Mouse (Mus musculus) liver, embryonic 12.5 days (tissue): Measurements from ENCODE around the gene Vars. TPM values are rescaled to one million over a fixed set of nuclear protein-coding genes. Genes with fewer than 3 reads are reported as not detected.
"Not testable (repeated sequence)": the region's sequence is repeated elsewhere in the genome, so short reads cannot be mapped to it uniquely, and the experiment has no call there.

ENCODE experiments used
- ATAC-seq: fragments of 200-750 bp; cut with Nextera tagmentation; 2 replicates; pipeline ENCODE4 v1.8.0; 2017; ENCODE audit warnings: moderate number of reproducible peaks, mild to moderate bottlenecking, moderate library complexity
- H3K27ac ChIP-seq: fragments of 300-500 bp; sonication (generic); 2 replicates; pipeline ENCODE4 v1.5.1; 2016; ENCODE audit warnings: mild to moderate bottlenecking
- H3K27me3 ChIP-seq: fragments of 300-500 bp; sonication (generic); replicated peaks from 2 replicates; pipeline ENCODE4 v1.6.1; 2016; ENCODE audit warnings: mild to moderate bottlenecking, moderate library complexity
- H3K36me3 ChIP-seq: fragments of 300-500 bp; sonication (generic); 2 replicates; pipeline ENCODE4 v1.6.1; 2016; ENCODE audit warnings: mild to moderate bottlenecking, moderate library complexity
- H3K4me1 ChIP-seq: fragments of 300-500 bp; sonication (generic); 2 replicates; pipeline ENCODE4 v1.6.1; 2016
- H3K4me2 ChIP-seq: fragments of 300-500 bp; sonication (generic); 2 replicates; pipeline ENCODE4 v1.6.1; 2016; ENCODE audit warnings: mild to moderate bottlenecking, moderate library complexity
- H3K4me3 ChIP-seq: fragments of 300-500 bp; sonication (generic); 2 replicates; pipeline ENCODE4 v1.5.1; 2016; ENCODE audit warnings: mild to moderate bottlenecking, moderate library complexity
- H3K9ac ChIP-seq: fragments of 300-500 bp; sonication (generic); 2 replicates; pipeline ENCODE4 v1.6.1; 2016; ENCODE audit warnings: mild to moderate bottlenecking, moderate library complexity
- H3K9me3 ChIP-seq: fragments of 300-500 bp; sonication (generic); replicated peaks from 2 replicates; pipeline ENCODE4 v1.6.1; 2016; ENCODE audit warnings: mild to moderate bottlenecking, moderate library complexity
- WGBS: fragments of 180-500 bp; shearing (Covaris S2); methylation state at CpG from one replicate; pipeline ENCODE4 v1.1.7; 2016; ENCODE audit not compliant: insufficient replicate concordance; 5-methylcytosine and 5-hydroxymethylcytosine counted together
- polyA plus RNA-seq: library from polyadenylated mRNA; unstranded; fragments of >200 nt; fragmentation: Nextera tagmentation; extraction: Ambion mirVana; gene quantifications from 2 replicates; pipeline ENCODE4 v1.2.1, GENCODE M21; 2016

Gene Vars
- polyA plus RNA-seq, 1 experiment from 2014 or later, result 211 TPM

DNA sequence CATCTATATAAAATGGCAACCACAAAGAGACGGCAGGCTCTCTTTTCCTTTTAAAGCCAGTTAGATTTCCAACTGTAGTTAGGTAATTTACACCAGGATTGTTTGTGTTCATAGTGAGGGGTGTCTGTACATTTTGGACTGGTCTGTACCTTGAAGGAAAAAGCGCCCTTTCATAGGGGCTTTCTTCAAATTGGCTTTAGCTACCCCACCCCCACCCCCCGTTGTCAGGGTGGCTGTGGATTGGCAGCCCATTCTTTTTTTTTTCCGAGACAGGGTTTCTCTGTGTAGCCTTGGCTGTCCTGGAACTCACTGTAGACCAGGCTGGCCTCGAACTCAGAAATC lies 3.7 kb upstream of the Vars start:
- Histone ChIP-seq H3K4me1 (peaks cover 48% of the 10 kb centered on the region), H3K4me2 (peak overlapping the region; percentile 99), H3K9me3 (no peaks in the 10 kb centered on the region; the same call in 1 of the 2 replicates), H3K27me3 (no peaks in the 10 kb centered on the region), H3K27ac (peak overlapping the region; percentile 96), H3K4me3 (peak overlapping the region; percentile 97), H3K36me3 (peaks cover 51% of the 10 kb centered on the region), H3K9ac (peak overlapping the region; percentile 87)
- WGBS, result 75% methylated on average over 5 of the region's 5 CpGs
- ATAC-seq, result no peak

DNA sequence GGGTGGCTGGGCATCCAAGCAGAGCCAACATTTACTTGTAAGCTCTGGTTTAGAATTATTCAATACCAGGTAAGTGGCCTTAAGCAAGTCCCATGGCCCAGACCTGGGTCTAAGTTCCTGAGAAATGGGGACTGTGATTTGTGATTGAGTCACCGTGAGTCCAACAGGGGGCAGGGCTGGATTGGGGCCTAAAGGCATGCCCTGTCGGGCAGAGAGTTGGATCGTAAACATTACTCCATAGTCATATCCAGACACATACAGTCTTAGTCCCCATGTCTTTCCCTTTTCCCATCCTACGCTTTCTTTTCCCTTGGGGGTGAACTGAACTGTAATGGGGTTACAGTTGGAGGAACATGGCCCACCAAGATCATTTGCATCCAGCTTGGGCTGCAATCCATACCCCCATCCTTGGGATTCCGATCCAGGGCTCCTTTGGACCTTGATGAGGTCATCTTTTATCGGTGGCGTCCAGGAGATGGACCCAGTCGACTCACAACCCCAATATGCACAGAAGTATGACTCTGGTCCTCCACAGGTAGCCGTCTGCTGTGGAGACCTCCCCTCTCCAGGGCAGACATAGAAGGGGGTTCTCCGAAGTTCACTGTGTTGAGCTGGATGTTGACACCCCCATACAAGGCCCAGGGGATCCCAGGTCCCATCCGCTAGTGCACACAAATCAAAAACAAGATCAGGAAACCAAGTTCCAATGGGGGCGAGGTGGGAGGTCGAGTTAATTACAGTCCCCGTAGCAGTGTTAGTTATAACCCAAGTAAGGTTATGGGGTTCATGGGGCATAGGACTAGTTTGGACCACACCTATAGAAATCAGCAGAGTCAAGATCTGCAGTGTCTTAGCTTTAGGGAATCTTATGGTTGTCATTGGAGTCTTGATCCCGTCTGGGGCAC lies 2.0 kb upstream of the Vars start:
- Histone ChIP-seq H3K27ac (peak overlapping the region; percentile 96), H3K4me3 (peak overlapping the region; percentile 97), H3K36me3 (peaks cover 48% of the 10 kb centered on the region), H3K4me1 (peaks cover 65% of the 10 kb centered on the region), H3K9me3 (no peaks in the 10 kb centered on the region; the same call in 1 of the 2 replicates), H3K4me2 (peak overlapping the region; percentile 99), H3K27me3 (no peaks in the 10 kb centered on the region), H3K9ac (peak overlapping the region; percentile 87)
- ATAC-seq, result no peak
- 75% methylated on average over 15 of the region's 15 CpGs for WGBS

DNA sequence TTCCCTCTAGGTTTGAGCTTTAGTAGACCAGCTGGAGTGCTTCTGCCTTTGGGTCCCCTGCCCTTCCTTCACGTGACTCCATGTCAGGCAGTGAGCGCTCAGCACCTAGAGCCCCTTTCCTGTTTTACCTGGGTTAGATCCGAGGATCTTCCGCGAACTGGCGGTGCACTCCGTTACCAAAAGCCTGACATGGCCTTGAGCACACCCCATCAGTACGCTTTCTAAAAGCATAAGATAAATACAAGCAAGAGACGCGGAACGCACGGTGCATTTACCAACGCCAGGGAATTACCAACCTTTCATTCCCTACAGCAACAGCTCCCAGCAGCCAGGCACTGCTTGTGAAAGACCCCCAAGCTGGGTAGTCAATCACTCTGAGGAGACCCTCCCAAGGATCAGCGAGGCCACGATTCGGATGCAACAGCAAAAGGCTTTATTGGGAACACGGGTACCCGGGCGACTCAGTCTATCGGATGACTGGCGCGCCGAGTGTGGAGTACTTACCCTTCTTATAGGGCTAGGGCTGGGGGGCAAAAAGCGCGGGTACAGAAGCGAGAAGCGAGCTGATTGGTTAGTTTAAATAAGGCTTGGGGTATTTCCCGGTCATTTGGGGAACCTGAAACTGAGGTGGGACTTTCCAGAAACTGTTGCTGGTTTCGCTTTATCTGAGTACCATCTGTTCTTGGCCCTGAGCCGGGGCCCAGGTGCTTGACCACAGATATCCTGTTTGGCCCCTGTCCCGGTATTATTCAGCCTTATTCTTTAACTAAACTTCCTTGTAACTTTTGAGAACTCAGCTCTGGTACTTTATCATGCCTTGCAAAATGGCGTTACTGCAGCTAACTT lies 693 bp upstream of the Vars start:
- peak overlapping the region; percentile 97 for H3K4me3 ChIP-seq
- H3K27ac ChIP-seq, result peak overlapping the region; percentile 98
- H3K4me2 ChIP-seq, result peak overlapping the region; percentile 99
- H3K36me3 ChIP-seq, result peaks cover 58% of the 10 kb centered on the region
- peak; percentile 27 for ATAC-seq
- H3K4me1 ChIP-seq, result peaks cover 78% of the 10 kb centered on the region
- not testable (repeated sequence) for H3K27me3 ChIP-seq, H3K9me3 ChIP-seq
- H3K9ac ChIP-seq, result peak overlapping the region; percentile 99
- WGBS, result 5% methylated on average over 31 of the region's 32 CpGs

DNA sequence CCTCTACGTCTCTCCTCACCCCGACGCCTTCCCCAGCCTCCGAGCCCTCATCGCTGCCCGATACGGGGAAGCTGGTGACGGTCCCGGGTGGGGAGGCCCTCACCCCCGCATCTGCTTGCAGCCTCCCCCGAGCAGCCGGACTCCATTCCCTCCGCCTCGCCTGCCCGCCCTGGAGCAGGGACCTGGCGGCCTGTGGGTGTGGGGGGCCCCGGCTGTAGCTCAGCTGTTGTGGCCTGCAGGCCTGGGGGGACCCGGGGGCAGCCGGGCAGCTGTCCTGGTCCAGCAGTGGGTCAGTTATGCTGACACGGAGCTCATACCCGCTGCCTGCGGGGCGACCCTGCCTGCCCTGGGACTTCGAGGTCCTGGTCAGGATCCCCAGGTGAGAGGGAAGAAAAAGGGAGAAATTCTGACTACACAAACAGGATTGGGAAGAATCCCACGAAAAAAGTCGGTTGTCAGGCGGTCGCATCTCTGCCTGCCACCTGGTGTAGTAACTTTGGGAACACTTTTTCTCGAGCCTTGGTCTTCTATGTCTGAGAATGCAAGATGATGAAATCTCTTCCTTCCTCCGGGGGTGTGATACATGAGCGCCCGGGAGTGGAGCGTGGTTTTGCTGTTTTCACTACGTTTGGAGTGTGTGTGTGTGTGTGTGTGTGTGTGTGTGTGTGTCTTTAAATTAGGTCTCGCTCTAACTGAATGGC lies 815 bp downstream of the Vars start:
- H3K36me3 ChIP-seq, result peaks cover 63% of the 10 kb centered on the region
- no peaks in the 10 kb centered on the region for H3K27me3 ChIP-seq
- under 1% methylated on average over 35 of the region's 35 CpGs for WGBS
- no peaks in the 10 kb centered on the region; the same call in 1 of the 2 replicates for H3K9me3 ChIP-seq
- peak overlapping the region; percentile 98 for H3K27ac ChIP-seq
- H3K4me2 ChIP-seq, result peak overlapping the region; percentile 99
- H3K4me3 ChIP-seq, result peak overlapping the region; percentile 97
- H3K4me1 ChIP-seq, result peaks cover 68% of the 10 kb centered on the region
- peak overlapping the region; percentile 99 for H3K9ac ChIP-seq
- peak; percentile 12; the same call in 1 of the 2 replicates for ATAC-seq

DNA sequence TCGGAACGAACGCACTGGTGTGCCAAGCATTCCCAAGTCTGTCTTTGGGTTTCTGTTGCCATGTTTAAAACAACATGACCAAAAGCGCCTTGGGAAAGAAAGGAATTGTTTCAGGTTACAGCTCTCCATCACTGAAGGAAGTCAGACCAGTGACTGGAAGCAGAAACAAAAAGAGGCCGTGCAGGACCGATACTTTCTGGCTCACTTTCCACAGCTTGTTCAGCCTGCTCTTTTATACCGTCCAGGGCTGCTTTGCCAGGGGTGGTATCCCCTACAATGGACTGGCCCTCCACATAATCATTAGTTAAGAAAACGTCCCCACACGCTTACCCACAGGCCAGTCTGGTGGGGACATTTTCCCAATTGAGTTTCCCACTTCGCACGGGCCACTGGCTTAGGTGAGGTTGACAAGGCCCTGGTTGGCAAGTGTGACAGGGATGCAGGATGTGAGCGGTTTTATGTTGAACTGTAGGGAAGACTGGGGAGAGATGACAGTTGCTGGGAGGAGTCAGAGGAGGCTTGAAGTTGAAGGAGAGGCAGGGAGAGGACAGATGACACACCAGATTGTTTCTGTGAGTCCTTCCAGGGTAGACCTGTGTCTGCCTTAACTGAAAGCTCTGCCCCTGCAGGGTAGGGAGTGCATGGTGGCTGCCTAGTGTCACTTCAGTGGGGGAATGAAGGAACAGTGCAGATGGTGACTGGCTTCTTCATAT lies 1.5 kb downstream of the Vars start:
- Histone ChIP-seq H3K9me3 (no peaks in the 10 kb centered on the region; the same call in 1 of the 2 replicates), H3K27me3 (no peaks in the 10 kb centered on the region), H3K4me1 (peaks cover 61% of the 10 kb centered on the region), H3K27ac (peak overlapping the region; percentile 98), H3K4me2 (peak overlapping the region; percentile 99), H3K9ac (peak overlapping the region; percentile 99), H3K4me3 (peak overlapping the region; percentile 97), H3K36me3 (peaks cover 63% of the 10 kb centered on the region)
- 3% methylated on average over 12 of the region's 12 CpGs for WGBS
- ATAC-seq, result peak; percentile 38

DNA sequence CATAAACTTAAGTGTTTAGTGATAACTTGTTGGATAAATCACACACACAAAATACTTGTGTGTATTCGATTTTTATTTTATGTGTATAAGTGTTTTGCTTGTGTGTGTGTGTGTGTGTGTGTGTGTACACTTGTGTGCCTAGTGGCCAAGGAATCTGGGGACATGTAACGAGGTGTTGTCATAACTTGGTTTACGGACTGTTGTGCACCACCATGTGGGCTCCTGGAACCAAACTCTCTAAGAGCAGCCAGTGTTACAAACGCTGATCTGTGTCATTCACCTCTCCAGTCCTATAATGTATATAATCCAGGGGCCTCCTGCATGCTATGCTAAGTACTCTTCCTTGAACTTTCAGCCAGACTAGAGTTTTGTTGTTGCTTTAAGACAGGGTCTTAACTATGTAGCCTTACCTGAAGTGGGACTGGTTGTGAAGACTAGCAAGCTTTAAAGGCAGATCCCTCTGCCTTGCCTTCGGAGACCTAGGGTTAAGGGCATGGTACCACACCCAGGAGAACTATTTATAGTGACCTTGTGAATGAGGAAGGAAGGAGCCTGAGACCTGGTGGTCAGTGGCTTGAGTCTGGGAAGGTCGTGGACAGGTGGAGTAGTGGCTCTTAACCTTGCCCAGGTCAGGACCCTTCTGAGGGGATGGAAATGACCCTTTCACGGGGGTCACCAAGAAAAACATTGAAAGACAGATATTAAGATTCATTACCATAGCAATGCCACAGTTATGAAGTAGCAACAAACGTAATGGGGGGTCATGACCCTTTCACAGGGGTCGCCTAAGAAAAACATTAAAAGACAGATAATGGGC lies 2.4 kb downstream of the Vars start:
- Histone ChIP-seq H3K27ac (peak overlapping the region; percentile 98), H3K4me1 (peaks cover 52% of the 10 kb centered on the region), H3K9ac (peak overlapping the region; percentile 99), H3K36me3 (peaks cover 63% of the 10 kb centered on the region), H3K27me3 (no peaks in the 10 kb centered on the region), H3K4me3 (peak overlapping the region; percentile 97), H3K4me2 (peak overlapping the region; percentile 99), H3K9me3 (no peaks in the 10 kb centered on the region)
- WGBS, result 39% methylated on average over 9 of the region's 9 CpGs
- ATAC-seq, result no peak

DNA sequence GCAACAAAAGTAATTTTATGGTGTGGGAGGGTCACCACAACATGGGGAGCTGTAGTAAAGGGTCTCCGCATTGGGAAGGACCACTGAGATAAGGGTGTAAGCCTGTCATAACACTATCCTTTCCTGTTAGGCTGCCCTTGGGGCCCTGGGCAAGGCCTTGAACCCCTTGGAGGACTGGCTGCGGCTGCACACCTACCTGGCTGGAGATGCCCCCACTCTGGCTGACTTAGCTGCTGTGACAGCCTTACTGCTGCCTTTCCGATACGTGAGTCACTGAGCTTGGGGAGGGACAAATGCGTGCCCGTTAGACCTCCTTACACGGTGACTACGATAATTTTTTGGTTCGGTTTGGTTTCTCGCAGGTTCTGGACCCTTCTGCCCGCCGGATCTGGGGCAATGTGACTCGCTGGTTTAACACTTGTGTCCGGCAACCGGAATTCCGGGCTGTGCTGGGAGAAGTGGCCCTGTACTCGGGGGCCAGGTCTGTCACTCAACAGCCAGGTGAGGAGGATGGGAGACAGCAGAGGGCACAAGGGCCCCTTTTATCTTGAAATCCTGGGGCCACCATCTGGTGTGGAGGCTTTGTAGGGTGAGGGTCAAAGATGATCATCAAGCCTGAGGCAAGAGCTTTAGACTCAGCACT lies 3.4 kb downstream of the Vars start:
- no peak for ATAC-seq
- Histone ChIP-seq H3K9me3 (no peaks in the 10 kb centered on the region), H3K36me3 (peaks cover 63% of the 10 kb centered on the region), H3K27me3 (no peaks in the 10 kb centered on the region), H3K27ac (peak overlapping the region; percentile 61), H3K4me3 (no peak overlapping the region), H3K9ac (peak overlapping the region; percentile 99; the same call in 1 of the 2 replicates), H3K4me1 (peaks cover 42% of the 10 kb centered on the region), H3K4me2 (peak overlapping the region; percentile 99)
- WGBS, result 81% methylated on average over 17 of the region's 17 CpGs

DNA sequence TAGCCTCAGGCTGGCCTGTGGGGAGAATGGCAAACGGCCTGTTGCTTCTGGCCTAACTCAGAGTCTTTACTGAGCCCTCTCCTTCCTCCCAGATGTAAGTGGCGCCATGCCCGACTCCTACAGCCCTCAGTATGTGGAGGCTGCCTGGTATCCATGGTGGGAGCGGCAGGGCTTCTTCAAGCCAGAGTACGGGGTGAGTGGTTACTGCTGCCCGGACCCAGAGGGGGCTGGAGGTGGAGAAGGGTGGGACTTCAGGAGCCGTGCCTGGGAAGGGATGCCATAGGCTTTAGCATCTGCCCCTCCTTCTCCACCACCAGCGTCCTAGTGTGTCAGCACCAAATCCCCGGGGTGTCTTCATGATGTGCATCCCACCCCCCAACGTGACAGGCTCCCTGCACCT lies 4.4 kb downstream of the Vars start:
- peaks cover 70% of the 10 kb centered on the region for H3K36me3 ChIP-seq
- 0 out of 2 replicates have a peak overlapping the region, but pooled peaks have one; percentile 13 for H3K9ac ChIP-seq
- peaks cover 33% of the 10 kb centered on the region for H3K4me1 ChIP-seq
- H3K27ac ChIP-seq, result peak overlapping the region; percentile 61; the same call in 1 of the 2 replicates
- H3K4me3 ChIP-seq, result no peak overlapping the region
- 0 out of 2 replicates have a peak overlapping the region, but pooled peaks have one; percentile 99 for H3K4me2 ChIP-seq
- ATAC-seq, result no peak
- 88% methylated on average over 10 of the region's 10 CpGs for WGBS
- no peaks in the 10 kb centered on the region for H3K27me3 ChIP-seq
- no peaks in the 10 kb centered on the region for H3K9me3 ChIP-seq

DNA sequence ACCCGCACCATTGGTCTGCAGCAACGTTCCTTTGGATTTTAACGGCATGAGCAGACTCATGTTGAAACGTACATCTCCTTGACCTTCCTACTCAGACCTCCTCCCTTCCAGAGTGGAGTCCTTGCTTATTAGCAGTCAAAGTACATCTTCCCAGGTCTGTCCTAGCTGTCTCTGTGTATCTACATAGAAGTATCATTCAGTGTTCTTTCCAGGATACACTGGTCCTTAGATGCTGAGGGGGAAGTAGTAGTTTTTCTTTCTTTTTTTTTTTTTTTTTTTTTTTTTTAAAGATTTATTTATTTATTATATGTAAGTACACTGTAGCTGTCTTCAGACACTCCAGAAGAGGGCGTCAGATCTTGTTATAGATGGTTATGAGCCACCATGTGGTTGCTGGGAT lies 5.1 kb downstream of the Vars start:
- H3K9ac ChIP-seq, ATAC-seq, H3K4me2 ChIP-seq, H3K4me3 ChIP-seq, H3K27me3 ChIP-seq, H3K27ac ChIP-seq, H3K9me3 ChIP-seq: not testable (repeated sequence)
- Histone ChIP-seq H3K36me3 (peaks cover 78% of the 10 kb centered on the region), H3K4me1 (peaks cover 33% of the 10 kb centered on the region)
- WGBS, result 88% methylated on average over 4 of the region's 5 CpGs

DNA sequence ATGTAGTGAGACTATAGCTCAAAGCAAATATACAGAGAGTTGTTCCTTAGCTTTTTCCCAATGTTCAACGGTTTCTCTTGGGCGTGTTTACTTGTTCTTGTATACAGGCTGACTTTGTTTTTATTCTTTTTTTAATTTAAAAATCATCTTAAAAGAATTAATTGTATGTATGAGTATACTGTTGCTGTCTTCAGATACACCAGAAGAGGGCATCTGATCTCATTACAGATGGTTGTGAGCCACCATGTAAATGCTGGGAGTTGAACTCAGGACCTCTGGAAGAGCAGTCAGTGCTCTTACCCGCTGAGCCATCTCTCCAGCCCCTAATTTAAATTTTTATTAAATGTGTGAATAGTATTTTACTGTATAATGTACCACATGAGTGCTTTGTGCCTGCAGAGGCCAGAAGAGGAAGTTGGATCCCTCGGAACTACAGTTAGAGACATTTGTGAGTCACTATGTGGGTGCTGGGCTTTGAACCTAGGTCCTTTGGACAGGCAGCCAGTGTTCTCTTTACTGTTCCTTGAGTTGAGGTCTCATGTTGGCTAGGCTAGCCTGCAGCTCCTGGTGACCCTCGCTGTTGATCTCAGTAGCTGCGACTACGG lies 6.7 kb downstream of the Vars start:
- peaks cover 94% of the 10 kb centered on the region for H3K36me3 ChIP-seq
- 90% methylated on average over 7 of the region's 7 CpGs for WGBS
- H3K4me3 ChIP-seq, result no peak overlapping the region
- no peak overlapping the region for H3K27ac ChIP-seq
- no peak overlapping the region for H3K9ac ChIP-seq
- peaks cover 27% of the 10 kb centered on the region for H3K4me1 ChIP-seq
- H3K4me2 ChIP-seq, result no peak overlapping the region
- no peak for ATAC-seq
- no peaks in the 10 kb centered on the region for H3K9me3 ChIP-seq
- H3K27me3 ChIP-seq, result no peaks in the 10 kb centered on the region
